Mouse (Mus musculus) bone marrow macrophage, adult 2 months (primary cell): Measurements from ENCODE around the gene Olah.

ENCODE experiments used
- CTCF ChIP-seq: IDR thresholded peaks from 2 replicates; pipeline ENCODE4 v1.5.1; 2012; ENCODE audit warnings: low read depth, mild to moderate bottlenecking, low read length, moderate library complexity
- POLR2A ChIP-seq: IDR thresholded peaks from 2 replicates; pipeline ENCODE4 v1.6.1; 2012; ENCODE audit warnings: mild to moderate bottlenecking, low read depth, low read length, borderline replicate concordance

DNA sequence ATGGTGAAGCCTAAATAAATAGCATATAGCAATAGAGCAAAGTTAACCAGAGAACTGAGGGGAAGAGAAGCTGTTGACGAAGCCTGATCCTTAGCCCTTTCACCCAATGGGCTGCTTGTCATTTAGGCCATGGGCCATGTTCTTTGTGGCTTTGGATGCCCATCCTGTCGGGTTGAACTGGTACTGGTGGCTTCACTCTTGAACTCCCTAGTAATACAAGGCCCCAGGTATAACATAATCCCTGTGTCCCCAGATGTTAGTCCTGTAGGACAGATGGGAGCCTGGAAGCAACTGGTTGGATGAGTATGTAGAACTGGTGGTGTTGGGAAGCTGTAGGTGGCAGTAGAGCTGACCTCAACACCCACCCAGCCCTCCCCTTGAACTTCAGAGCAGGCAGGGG is 5.1 kb downstream of the Olah start:
- TF ChIP-seq CTCF (no peak), POLR2A (no peak)
